Mouse (Mus musculus) R1 (cell line): ENCODE measurements around the gene Erf.

ENCODE experiments used
- DNase-seq: peaks from one replicate; pipeline ENCODE4 v3.0.0-alpha.2; 2018; ENCODE audit warnings: low read depth, low spot score

The Erf gene

GRCm38 (mm10) chr7:25281166-25281733 lies 30.7 kb upstream of the Erf start:
- DNase-seq: no peak

- DNase-seq: no peak
Measured at GRCm38 (mm10) chr7:25279861-25280791, 29.6 kb upstream of the Erf start.

GRCm38 (mm10) chr7:25279076-25279860 lies 28.7 kb upstream of the Erf start:
- peak; percentile 89 for DNase-seq

- DNase-seq: peak; percentile 84
Measured at GRCm38 (mm10) chr7:25278341-25279075, 27.9 kb upstream of the Erf start.

GRCm38 (mm10) chr7:25277998-25278340 lies 27.4 kb upstream of the Erf start:
- DNase-seq: no peak

GRCm38 (mm10) chr7:25277405-25277804 lies 26.8 kb upstream of the Erf start:
- no peak for DNase-seq

GRCm38 (mm10) chr7:25275555-25276298 lies 25.2 kb upstream of the Erf start:
- peak; percentile 66 for DNase-seq

- DNase-seq: no peak
Measured at GRCm38 (mm10) chr7:25274996-25275395, 24.4 kb upstream of the Erf start.

- no peak for DNase-seq
Measured at GRCm38 (mm10) chr7:25274571-25274970, 24.0 kb upstream of the Erf start.

GRCm38 (mm10) chr7:25273259-25274241 lies 23.0 kb upstream of the Erf start:
- DNase-seq: no peak

- no peak for DNase-seq
Measured at GRCm38 (mm10) chr7:25272445-25273258, 22.1 kb upstream of the Erf start.

GRCm38 (mm10) chr7:25271651-25272444 lies 21.3 kb upstream of the Erf start:
- DNase-seq: no peak

- no peak for DNase-seq
Measured at GRCm38 (mm10) chr7:25270652-25271633, 20.4 kb upstream of the Erf start.

GRCm38 (mm10) chr7:25269545-25270271 lies 19.1 kb upstream of the Erf start:
- DNase-seq: no peak

- no peak for DNase-seq
Measured at GRCm38 (mm10) chr7:25269029-25269428, 18.5 kb upstream of the Erf start.

- DNase-seq: no peak
Measured at GRCm38 (mm10) chr7:25268588-25268987, 18.0 kb upstream of the Erf start.
